Mouse (Mus musculus) thymus, adult 2 months (tissue): ENCODE data around the gene Skida1.

Experiments
- CTCF ChIP-seq: fragments of 200-500 bp; IDR thresholded peaks from 2 replicates; pipeline ENCODE4 v1.5.1; 2012; ENCODE audit warnings: mild to moderate bottlenecking, control low read depth, low read length, moderate library complexity, borderline replicate concordance; ENCODE audit not compliant: control insufficient read depth, poor library complexity, insufficient read depth; ENCODE audit errors: extremely low read depth
- POLR2A ChIP-seq: fragments of 200-500 bp; IDR thresholded peaks from 2 replicates; pipeline ENCODE4 v1.6.1; 2012; ENCODE audit warnings: mild to moderate bottlenecking, low read length, control low read depth, moderate library complexity; ENCODE audit not compliant: control insufficient read depth, poor library complexity, insufficient read depth; ENCODE audit errors: extremely low read depth

DNA sequence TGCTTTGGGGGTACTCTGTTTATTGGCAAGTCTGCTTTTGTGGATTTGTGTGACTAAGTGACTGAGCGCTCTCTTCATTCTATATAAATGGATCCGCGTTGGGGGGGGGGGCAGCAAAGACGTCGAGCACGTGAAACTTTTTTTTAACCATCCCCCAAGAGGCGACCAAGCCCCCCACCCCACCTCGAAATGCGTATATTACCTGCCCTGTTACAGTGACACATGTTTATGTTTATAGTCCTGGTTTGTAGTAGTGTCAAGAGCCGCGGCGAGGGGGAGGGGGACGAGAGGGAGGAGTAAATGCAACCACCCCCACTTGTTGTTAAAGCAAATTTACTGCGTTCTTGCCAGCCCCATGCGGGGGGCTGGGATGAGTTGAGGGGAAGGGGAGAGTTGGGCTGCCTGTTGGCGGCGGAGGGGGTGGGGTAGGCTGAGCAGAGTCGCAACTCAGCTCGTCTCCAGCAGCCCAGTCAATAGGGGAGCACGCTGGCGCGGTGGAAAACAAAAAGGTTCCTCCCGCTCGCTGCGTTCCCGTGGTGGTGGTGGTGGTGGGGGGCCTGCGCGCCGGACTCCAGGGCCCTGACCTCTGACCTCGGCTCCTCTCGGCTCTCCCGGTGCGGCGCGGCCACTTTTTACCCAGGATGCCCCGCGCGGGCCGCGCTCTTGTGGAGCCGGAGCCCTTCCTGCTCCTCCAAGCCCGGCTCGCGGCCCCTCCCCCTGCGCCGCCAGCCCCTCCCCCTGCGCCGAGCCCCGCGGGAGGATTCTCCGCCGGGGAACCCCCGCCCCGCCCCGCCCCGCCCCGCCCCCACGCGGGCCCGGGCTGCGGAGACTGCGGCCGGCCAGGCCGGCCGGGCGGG, 7.3 kb upstream of the Skida1 start:
- TF ChIP-seq CTCF, result 0 out of 2 replicates have a peak, but pooled peaks have one; percentile 6
- no peak for TF ChIP-seq POLR2A
